Mouse (Mus musculus): Measurements from ENCODE around the gene Cntnap5b.

Cntnap5b gene

GRCm38 (mm10) chr1:100171566-100171965, 399.0 kb downstream of the Cntnap5b start:
- no peak for DNase-seq (ENCODE audit: low read depth)

- DNase-seq (ENCODE audit: low read depth) = no peak
Measured at GRCm38 (mm10) chr1:100180050-100180449, 407.5 kb downstream of the Cntnap5b start.

GRCm38 (mm10) chr1:100231980-100232608, 459.5 kb downstream of the Cntnap5b start:
- no peak for DNase-seq (ENCODE audit: low read depth)

- no peak for DNase-seq (ENCODE audit: low read depth)
Measured at GRCm38 (mm10) chr1:100251964-100252363, 479.4 kb downstream of the Cntnap5b start.

- DNase-seq (ENCODE audit: low read depth) = no peak
Measured at GRCm38 (mm10) chr1:100310687-100311086, 538.1 kb downstream of the Cntnap5b start.

GRCm38 (mm10) chr1:100331066-100331465, 558.5 kb downstream of the Cntnap5b start:
- DNase-seq (ENCODE audit: low read depth) = no peak

- no peak for DNase-seq (ENCODE audit: low read depth)
Measured at GRCm38 (mm10) chr1:100369415-100370113, 597.0 kb downstream of the Cntnap5b start.

- DNase-seq (ENCODE audit: low read depth) = no peak
Measured at GRCm38 (mm10) chr1:100386252-100386651, 613.7 kb downstream of the Cntnap5b start.

GRCm38 (mm10) chr1:100394034-100394433, 621.5 kb downstream of the Cntnap5b start:
- no peak for DNase-seq (ENCODE audit: low read depth)

GRCm38 (mm10) chr1:100416658-100417224, 644.2 kb downstream of the Cntnap5b start:
- DNase-seq (ENCODE audit: low read depth) = no peak

- DNase-seq (ENCODE audit: low read depth) = no peak
Measured at GRCm38 (mm10) chr1:100430038-100430774, 657.6 kb downstream of the Cntnap5b start.

GRCm38 (mm10) chr1:100463877-100464276, 691.3 kb downstream of the Cntnap5b start:
- no peak for DNase-seq (ENCODE audit: low read depth)

- DNase-seq (ENCODE audit: low read depth) = no peak
Measured at GRCm38 (mm10) chr1:100465226-100465625, 692.7 kb downstream of the Cntnap5b start.

GRCm38 (mm10) chr1:100467595-100467994, 695.0 kb downstream of the Cntnap5b start:
- no peak for DNase-seq (ENCODE audit: low read depth)

- DNase-seq (ENCODE audit: low read depth) = no peak
Measured at GRCm38 (mm10) chr1:100509866-100510265, 737.3 kb downstream of the Cntnap5b start.

Data from c-Kit-positive CD71-positive TER-119-negative erythroid progenitor cells, embryonic 14.5 days (primary cell).